Mouse (Mus musculus) heart, adult 2 months (tissue): ENCODE results near the gene Lrch4. TPM values are rescaled to one million over a fixed set of nuclear protein-coding genes. Genes with fewer than 3 reads are reported as not detected.

Source experiments
- DNase-seq, 2 experiments: peaks; one replicate each; pipeline ENCODE4 v3.0.0; 2021
- H3K27ac ChIP-seq: fragments of 200-600 bp; 2 replicates; pipeline ENCODE4 v1.8.1; 2022
- H3K27me3 ChIP-seq: fragments of 200-500 bp; 2 replicates; pipeline ENCODE4 v1.6.1; 2012; ENCODE audit warnings: mild to moderate bottlenecking, low read length, inconsistent platforms, mixed read lengths; ENCODE audit not compliant: control insufficient read depth, insufficient read depth
- H3K36me3 ChIP-seq: fragments of 200-500 bp; 2 replicates; pipeline ENCODE4 v1.6.1; 2012; ENCODE audit warnings: low read length, inconsistent platforms; ENCODE audit not compliant: control insufficient read depth, insufficient read depth
- H3K4me1 ChIP-seq: fragments of 200-500 bp; 2 replicates; pipeline ENCODE4 v1.6.1; 2011; ENCODE audit warnings: low read length; ENCODE audit not compliant: control insufficient read depth, insufficient read depth
- H3K4me3 ChIP-seq: fragments of 200-600 bp; 2 replicates; pipeline ENCODE4 v1.8.1; 2022
- H3K79me2 ChIP-seq: fragments of 200-500 bp; replicated peaks from 2 replicates; pipeline ENCODE4 v1.6.1; 2012; ENCODE audit warnings: mild to moderate bottlenecking, inconsistent platforms, low read length, moderate library complexity, mixed read lengths; ENCODE audit not compliant: control insufficient read depth, insufficient read depth
- H3K9ac ChIP-seq: fragments of 200-500 bp; 2 replicates; pipeline ENCODE4 v1.6.1; 2012; ENCODE audit warnings: low read depth, mild to moderate bottlenecking, control low read depth, inconsistent platforms, low read length, mixed read lengths
- CTCF ChIP-seq: fragments of 200-600 bp; IDR thresholded peaks from 2 replicates; pipeline ENCODE4 v1.8.1; 2022; ENCODE audit warnings: antibody characterized with exemption, mild to moderate bottlenecking, moderate library complexity
- EP300 ChIP-seq: fragments of 200-500 bp; IDR thresholded peaks from 2 replicates; pipeline ENCODE4 v1.6.1; 2011; ENCODE audit warnings: low read depth, low read length, control low read depth; ENCODE audit not compliant: insufficient read depth
- POLR2A ChIP-seq: fragments of 200-500 bp; IDR thresholded peaks from 2 replicates; pipeline ENCODE4 v1.6.1; 2011; ENCODE audit warnings: mild to moderate bottlenecking, low read depth, low read length, control low read depth; ENCODE audit not compliant: insufficient read depth
- WGBS: fragments of 180-500 bp; shearing (Covaris S2); methylation state at CpG from one replicate; pipeline ENCODE4 v1.1.7; 2018; 5-methylcytosine and 5-hydroxymethylcytosine counted together
- intact Hi-C: fragments of 180-260 bp; cut with DNase I; formaldehyde crosslinking; loops from one replicate; pipeline ENCODE4 v1.15.1; 2025
- polyA plus RNA-seq: library from polyadenylated mRNA; depleted of rRNA; stranded (reverse); fragments of >200 nt; gene quantifications from 2 replicates; pipeline ENCODE4 v1.2.3, GENCODE M21; 2012
- total RNA-seq, 2 experiments: library from RNA; stranded (reverse); gene quantifications; 2 replicates each; pipeline ENCODE4 v1.2.3; 2021

Gene Lrch4
- total and polyA plus RNA-seq, 3 experiments: 17.1 to 29.1 (median 20.0) TPM

DNA sequence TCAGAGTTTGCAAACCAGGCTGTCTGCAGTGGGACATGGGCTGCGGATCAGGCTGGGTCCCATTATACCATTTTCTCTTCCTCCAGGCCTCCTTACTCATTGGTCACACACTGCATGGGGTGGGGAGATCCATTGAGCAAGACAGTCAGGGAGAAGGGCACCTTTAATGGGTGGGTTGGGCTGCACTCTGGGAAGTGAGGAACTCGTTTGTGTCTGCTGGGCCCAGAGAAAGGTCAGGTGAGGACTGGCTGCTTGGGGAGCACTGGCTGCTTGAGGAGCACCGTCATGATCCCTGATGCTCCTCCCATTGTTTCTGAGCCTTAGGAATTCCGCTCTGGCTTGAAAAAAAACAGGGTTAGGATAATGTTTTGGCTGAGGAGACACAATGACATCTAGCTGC lies 14.0 kb downstream of the Lrch4 start:
- H3K27me3 ChIP-seq: no peaks in the 10 kb centered on the region
- TF ChIP-seq CTCF (no peak), POLR2A (no peak), EP300 (no peak)
- H3K9ac ChIP-seq: no peak overlapping the region
- no peaks in the 10 kb centered on the region for H3K4me1 ChIP-seq
- intact Hi-C loops: no loop called here
- peak in 1 of 2 experiments; percentile 20 for DNase-seq
- no peak overlapping the region for H3K4me3 ChIP-seq
- no peak overlapping the region for H3K27ac ChIP-seq
- WGBS: 44% methylated on average over 4 of the region's 4 CpGs
- no peaks in the 10 kb centered on the region for H3K79me2 ChIP-seq
- no peaks in the 10 kb centered on the region for H3K36me3 ChIP-seq

DNA sequence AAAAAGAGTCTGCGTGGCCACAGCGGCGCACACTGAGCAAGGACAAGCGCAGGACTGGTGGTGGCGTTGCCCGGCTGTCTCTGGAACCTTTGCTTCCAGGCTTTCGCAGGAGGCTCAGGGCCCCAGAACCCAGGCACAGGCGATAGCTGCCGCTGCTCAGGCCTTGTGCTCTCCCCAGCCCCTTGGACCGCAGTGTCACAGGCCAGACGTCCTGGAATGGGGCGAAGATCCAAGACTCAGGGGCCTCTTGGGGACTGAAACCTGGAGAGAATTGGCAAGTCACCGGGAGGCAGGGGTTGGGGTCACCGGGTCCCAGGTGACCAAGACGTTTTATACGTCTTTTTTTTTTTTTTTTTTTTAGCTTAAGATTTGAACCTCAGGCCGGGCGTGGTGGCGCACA lies 15.6 kb downstream of the Lrch4 start:
- Histone ChIP-seq H3K4me1 (no peaks in the 10 kb centered on the region), H3K27ac (no peak overlapping the region), H3K4me3 (no peak overlapping the region)

DNA sequence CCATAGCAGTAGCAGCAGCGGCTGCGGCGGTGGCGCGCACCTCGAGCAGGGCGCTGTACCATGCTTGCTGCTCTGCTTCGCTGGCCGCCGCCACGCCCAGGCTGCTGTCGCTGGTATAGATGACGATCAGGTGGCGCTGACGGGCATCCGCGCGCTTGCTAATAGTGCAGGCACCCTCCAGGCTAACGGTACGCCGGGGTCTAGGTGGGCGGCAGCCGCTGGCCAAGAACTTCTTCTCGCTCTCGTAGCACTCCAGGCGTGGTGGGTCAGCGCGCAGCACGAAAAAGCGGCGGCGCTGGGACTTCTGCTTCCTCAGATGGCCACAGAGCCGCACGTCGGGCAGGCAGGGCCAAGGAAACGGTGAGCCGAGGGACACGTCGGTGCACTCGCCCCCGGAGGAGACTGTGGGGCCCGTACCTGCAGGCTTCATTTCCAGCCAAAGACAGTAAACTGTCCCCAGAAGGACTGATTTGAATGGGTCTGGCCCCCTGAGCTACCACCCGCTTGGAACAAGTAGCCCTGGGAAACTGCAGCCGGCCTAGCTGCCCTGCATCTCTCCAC lies 16.2 kb downstream of the Lrch4 start:
- H3K4me1 ChIP-seq: no peaks in the 10 kb centered on the region
- no peaks in the 10 kb centered on the region for H3K27me3 ChIP-seq
- no peaks in the 10 kb centered on the region for H3K79me2 ChIP-seq
- peak overlapping the region; percentile 49 for H3K9ac ChIP-seq
- TF ChIP-seq CTCF: no peak
- no peak for TF ChIP-seq EP300
- no peak for TF ChIP-seq POLR2A
- WGBS: 8% methylated on average over 44 of the region's 44 CpGs
- peak overlapping the region; percentile 42 for H3K4me3 ChIP-seq
- intact Hi-C loops: no loop called here
- peak in 1 of 2 experiments; percentile 48 for DNase-seq
- no peaks in the 10 kb centered on the region for H3K36me3 ChIP-seq
- peak overlapping the region; percentile 54 for H3K27ac ChIP-seq

More for the DNA sequence above, 15.6 kb downstream of the Lrch4 start:
- Histone ChIP-seq H3K27me3 (no peaks in the 10 kb centered on the region), H3K36me3 (no peaks in the 10 kb centered on the region), H3K9ac (no peak overlapping the region), H3K79me2 (no peaks in the 10 kb centered on the region)
- no peak for TF ChIP-seq CTCF
- TF ChIP-seq POLR2A: no peak
- no peak for TF ChIP-seq EP300
- intact Hi-C loops: no loop called here
- 57% methylated on average over 19 of the region's 19 CpGs for WGBS
- no peak for DNase-seq

DNA sequence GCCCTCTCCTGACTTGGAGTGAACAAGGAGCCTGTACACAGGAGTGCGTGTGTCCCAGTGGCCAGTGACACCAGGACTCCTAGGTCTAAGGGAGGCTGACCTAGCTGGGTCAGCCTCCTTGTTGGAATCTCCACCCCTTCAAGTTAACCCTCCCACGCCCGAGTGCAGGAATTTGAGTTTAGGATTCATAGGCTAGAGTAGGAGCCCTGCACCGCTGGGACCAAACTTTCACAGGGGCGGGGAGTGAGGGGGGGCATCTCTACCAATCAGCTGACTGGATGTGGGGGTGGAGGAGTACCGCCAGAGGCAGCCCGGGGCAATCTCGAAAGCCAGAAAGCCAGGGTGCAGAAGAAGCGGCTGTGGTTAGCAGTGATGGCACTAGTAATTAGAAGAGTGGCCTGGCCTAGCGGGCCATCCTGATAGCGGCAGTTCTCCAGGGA lies 16.8 kb downstream of the Lrch4 start, which contains the start of gene Irs3:
Gene Irs3, minus strand, starts transcription at position 63 of the 440 bp plus-strand sequence.
- Histone ChIP-seq H3K4me3 (peak within 1 kb of the TSS; percentile 42), H3K27ac (peak within 1 kb of the TSS; percentile 54), H3K4me1 (no peaks in the 10 kb centered on the region), H3K36me3 (no peaks in the 10 kb centered on the region), H3K27me3 (no peaks in the 10 kb centered on the region), H3K79me2 (no peaks in the 10 kb centered on the region), H3K9ac (peak within 1 kb of the TSS; percentile 49)
- 39% methylated on average over 11 of the region's 11 CpGs for WGBS
- intact Hi-C loops: no loop called here
- peak; percentile 56 to 62 for DNase-seq
- TF ChIP-seq POLR2A (peak; percentile 63; the same call in 1 of the 2 replicates), CTCF (no peak)

DNA sequence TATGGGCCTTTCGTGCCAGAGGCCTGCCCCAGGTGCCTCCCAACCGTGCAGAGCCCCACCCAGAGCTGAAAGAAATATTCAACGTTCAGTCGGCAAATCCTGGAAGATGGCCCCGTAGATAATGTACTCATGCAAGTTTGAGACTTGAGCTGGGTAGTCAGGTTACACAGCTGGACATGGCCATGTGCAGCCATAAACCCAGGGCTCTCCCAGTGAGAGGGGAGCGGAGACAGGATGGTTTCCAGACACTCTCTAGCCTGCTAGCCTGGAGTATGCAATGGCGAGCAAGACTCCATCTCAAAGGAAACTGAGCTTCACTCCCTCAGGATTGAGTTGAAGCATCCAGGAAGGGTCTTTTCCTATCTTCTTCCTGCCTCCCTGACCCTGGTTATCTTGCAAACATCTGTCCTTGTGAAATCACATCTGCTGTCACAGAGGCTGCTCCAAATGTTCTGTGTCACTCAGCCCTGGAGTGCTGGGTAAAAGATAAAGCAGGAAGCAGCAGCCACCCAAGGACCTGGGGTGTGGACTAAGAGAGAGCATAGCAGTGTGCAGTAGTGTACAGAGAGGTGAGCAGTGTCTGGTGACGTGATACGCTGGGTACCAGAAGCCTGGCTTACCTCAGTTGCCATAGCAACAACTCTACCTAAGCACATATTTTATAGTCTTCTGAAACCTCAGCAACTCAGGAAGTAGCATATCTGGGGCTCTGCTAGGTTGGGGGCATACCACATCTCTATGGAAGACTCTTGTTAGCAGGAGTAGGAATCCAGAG lies 19.1 kb downstream of the Lrch4 start:
- Histone ChIP-seq H3K27me3 (no peaks in the 10 kb centered on the region), H3K4me3 (no peak overlapping the region), H3K79me2 (no peaks in the 10 kb centered on the region), H3K9ac (no peak overlapping the region), H3K27ac (no peak overlapping the region), H3K4me1 (no peaks in the 10 kb centered on the region), H3K36me3 (no peaks in the 10 kb centered on the region)
- 44% methylated on average over 9 of the region's 9 CpGs for WGBS
- DNase-seq: no peak
- TF ChIP-seq EP300: no peak
- TF ChIP-seq CTCF: no peak
- intact Hi-C loops: no loop called here

DNA sequence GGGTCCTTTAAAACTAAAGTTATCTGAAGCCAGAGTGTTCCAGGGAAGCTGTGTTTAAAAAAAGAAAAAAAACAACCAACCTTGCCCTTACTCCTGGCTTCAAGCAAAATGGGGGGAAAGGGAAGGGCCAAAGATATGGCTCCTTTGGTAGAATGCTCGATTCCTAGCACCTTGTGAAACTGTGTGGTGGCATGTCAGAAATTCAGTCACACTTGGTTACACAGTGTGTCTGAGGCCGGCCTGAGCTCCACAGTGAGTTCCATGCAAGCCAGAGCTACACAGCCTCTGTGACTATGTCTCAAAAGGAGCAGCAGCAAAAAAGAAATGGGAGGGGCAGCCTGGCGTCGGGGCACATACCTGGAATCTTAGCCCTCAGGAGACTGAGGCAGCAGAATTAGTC lies 20.3 kb downstream of the Lrch4 start:
- no peak overlapping the region for H3K9ac ChIP-seq
- no peak overlapping the region for H3K4me3 ChIP-seq
- intact Hi-C loops: no loop called here
- TF ChIP-seq EP300 (no peak), CTCF (no peak), POLR2A (no peak)
- no peak for DNase-seq
- 47% methylated on average over 4 of the region's 4 CpGs for WGBS
- H3K4me1 ChIP-seq: no peaks in the 10 kb centered on the region
- peak overlapping the region; percentile 78 for H3K27ac ChIP-seq
- no peaks in the 10 kb centered on the region for H3K27me3 ChIP-seq
- no peaks in the 10 kb centered on the region for H3K79me2 ChIP-seq
- no peaks in the 10 kb centered on the region for H3K36me3 ChIP-seq
